In the genomic region with DNA sequence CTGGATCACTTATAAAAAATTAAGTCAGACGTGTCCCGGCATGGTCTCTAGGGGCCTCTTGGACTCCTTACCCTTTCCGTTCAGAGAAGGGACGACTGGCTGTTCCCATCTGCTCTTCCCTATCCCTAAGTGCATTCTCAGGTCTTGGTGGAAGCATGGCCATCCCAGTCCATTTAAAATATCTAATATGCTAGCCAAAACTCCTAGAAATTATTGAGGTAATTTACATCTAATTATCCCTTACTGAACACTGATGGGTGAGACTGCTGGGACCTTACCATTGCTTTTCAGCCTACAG, we compare ENCODE assay signal across 34 mouse cellular contexts. TPM values are rescaled to one million over a fixed set of nuclear protein-coding genes. Genes with fewer than 3 reads are reported as not detected.
DNase-seq lines count a peak whose midpoint lies in the region; ATAC-seq lines count a peak whose summit lies in the region.
"Had no signal": no experiment of that assay in that cellular context is flagged by ENCODE, and none has a peak within 500 bp of the region (broad histone marks: within the 10 kb centered on the region; RNA-seq: fewer than 3 reads in every experiment).

No protein-coding gene starts in this region.

- DNase-seq in cerebellum, adult 9-10 months: peak; percentile 68
- no peak for DNase-seq in cerebellum, postnatal 14 days
- DNase-seq in neural tube, embryonic 10.5 days (ENCODE audit: extremely low spot score, low spot score): no peak
- no peak for DNase-seq in embryo, embryonic 10 days (ENCODE audit: low spot score)
- no peak for DNase-seq in urinary bladder, postnatal 14 days (ENCODE audit: low spot score)
- DNase-seq: adrenal gland, postnatal 10 days; forebrain, postnatal 0 days; gastrocnemius, postnatal 10 days; heart, postnatal 14 days; kidney, adult 9 months; kidney, postnatal 10 days; layer of hippocampus, postnatal 36 days; left cerebral cortex, postnatal 4 days; liver, postnatal 0 days; lung, postnatal 4 days; right cerebral cortex, adult 18-20 months; spleen, adult 18-20 months; thymus, postnatal 14 days had no signal

- no peak for ATAC-seq in neural tube, embryonic 12.5 days (ENCODE audit: low FRiP score, low read depth)
- ATAC-seq in midbrain, embryonic 15.5 days (replicated peaks): no peak
- no peak for ATAC-seq in neural tube, embryonic 15.5 days (ENCODE audit: low FRiP score)
- ATAC-seq: forebrain, postnatal 0 days; intestine, postnatal 0 days; liver, embryonic 12.5 days; liver, postnatal 0 days; Patski had no signal

- no peak overlapping the region for H3K4me3 ChIP-seq in neural tube, embryonic 12.5 days
- no peak overlapping the region for H3K4me3 ChIP-seq in midbrain, embryonic 15.5 days
- H3K4me3 ChIP-seq in neural tube, embryonic 15.5 days (replicated peaks): no peak overlapping the region
- H3K4me3 ChIP-seq: forebrain, embryonic 12.5 days; liver, embryonic 12.5 days; megakaryocyte, embryonic 14.5 days had no signal

- H3K4me1 ChIP-seq in neural tube, embryonic 12.5 days: peaks cover 22% of the 10 kb centered on the region
- H3K4me1 ChIP-seq in midbrain, embryonic 15.5 days: peaks cover 38% of the 10 kb centered on the region
- H3K4me1 ChIP-seq in neural tube, embryonic 15.5 days: peaks cover 47% of the 10 kb centered on the region

- peaks cover 26% of the 10 kb centered on the region for H3K27me3 ChIP-seq in neural tube, embryonic 12.5 days (replicated peaks)
- peaks cover 7% of the 10 kb centered on the region for H3K27me3 ChIP-seq in midbrain, embryonic 15.5 days (replicated peaks)
- peaks cover 16% of the 10 kb centered on the region for H3K27me3 ChIP-seq in neural tube, embryonic 15.5 days (replicated peaks)

- peak overlapping the region; percentile 72; the same call in 1 of the 2 replicates for H3K4me2 ChIP-seq in neural tube, embryonic 12.5 days (replicated peaks)
- H3K4me2 ChIP-seq in midbrain, embryonic 15.5 days: peak overlapping the region; percentile 63; the same call in 1 of the 2 replicates
- peak overlapping the region; percentile 83 for H3K4me2 ChIP-seq in neural tube, embryonic 15.5 days
- H3K4me2 ChIP-seq: forebrain, embryonic 12.5 days; liver, embryonic 12.5 days had no signal

- H3K36me3 ChIP-seq in neural tube, embryonic 12.5 days: no peaks in the 10 kb centered on the region
- H3K36me3 ChIP-seq in midbrain, embryonic 15.5 days (replicated peaks): no peaks in the 10 kb centered on the region
- no peaks in the 10 kb centered on the region for H3K36me3 ChIP-seq in neural tube, embryonic 15.5 days
- H3K36me3 ChIP-seq: forebrain, embryonic 12.5 days; liver, embryonic 12.5 days had no signal

- H3K27ac ChIP-seq in neural tube, embryonic 12.5 days: no peak overlapping the region
- H3K27ac ChIP-seq in midbrain, embryonic 15.5 days: no peak overlapping the region
- no peak overlapping the region for H3K27ac ChIP-seq in neural tube, embryonic 15.5 days (replicated peaks)
- H3K27ac ChIP-seq: forebrain, embryonic 12.5 days; liver, embryonic 12.5 days had no signal

- H3K9ac ChIP-seq in neural tube, embryonic 12.5 days: no peak overlapping the region
- no peak overlapping the region for H3K9ac ChIP-seq in midbrain, embryonic 15.5 days
- no peak overlapping the region; the same call in 1 of the 2 replicates for H3K9ac ChIP-seq in neural tube, embryonic 15.5 days (replicated peaks)
- H3K9ac ChIP-seq: forebrain, embryonic 12.5 days; forebrain, postnatal 0 days; liver, embryonic 12.5 days; liver, postnatal 0 days had no signal

- 62% methylated on average over 4 of the region's 4 CpGs for WGBS in neural tube, embryonic 12.5 days
- WGBS in midbrain, embryonic 15.5 days: 51% methylated on average over 4 of the region's 4 CpGs
- 35% methylated on average over 4 of the region's 4 CpGs for WGBS in neural tube, embryonic 15.5 days

- no peaks in the 10 kb centered on the region for H3K9me3 ChIP-seq in neural tube, embryonic 12.5 days
- H3K9me3 ChIP-seq in midbrain, embryonic 15.5 days: no peaks in the 10 kb centered on the region
- no peaks in the 10 kb centered on the region for H3K9me3 ChIP-seq in neural tube, embryonic 15.5 days (replicated peaks)
- H3K9me3 ChIP-seq: forebrain, embryonic 12.5 days; liver, embryonic 12.5 days; megakaryocyte, embryonic 14.5 days had no signal

RNA-seq across cellular contexts. Expression of a gene that starts 2.5 kb away (rescaled TPM):
- polyA plus RNA-seq in neural tube, embryonic 12.5 days (2016; fragmentation: Nextera tagmentation; extraction: Ambion mirVana): 7.3 and 8.8 TPM in 2 replicates
- 19.3 and 21.6 TPM in 2 replicates for polyA plus RNA-seq in midbrain, embryonic 15.5 days (2015; fragmentation: Nextera tagmentation; extraction: Ambion mirVana)
- polyA plus RNA-seq in neural tube, embryonic 15.5 days (2015; fragmentation: Nextera tagmentation; extraction: Ambion mirVana): 13.6 and 16.2 TPM in 2 replicates
- polyA plus RNA-seq: heart, embryonic 14.5 days; liver, postnatal 0 days had no signal

RNA-seq across cellular contexts. Expression of a gene that starts 26.7 kb away (rescaled TPM):
- polyA plus RNA-seq in neural tube, embryonic 12.5 days (2016; fragmentation: Nextera tagmentation; extraction: Ambion mirVana): 3.8 and 4.0 TPM in 2 replicates
- 2.3 and 3.2 TPM in 2 replicates for polyA plus RNA-seq in midbrain, embryonic 15.5 days (2015; fragmentation: Nextera tagmentation; extraction: Ambion mirVana)
- polyA plus RNA-seq in neural tube, embryonic 15.5 days (2015; fragmentation: Nextera tagmentation; extraction: Ambion mirVana): 4.2 and 5.0 TPM in 2 replicates

RNA-seq across cellular contexts. Expression of a gene that starts 41.6 kb away (rescaled TPM):
- polyA plus RNA-seq in neural tube, embryonic 12.5 days (2016; fragmentation: Nextera tagmentation; extraction: Ambion mirVana): 20.8 and 23.7 TPM in 2 replicates
- 39.5 and 40.2 TPM in 2 replicates for polyA plus RNA-seq in midbrain, embryonic 15.5 days (2015; fragmentation: Nextera tagmentation; extraction: Ambion mirVana)
- 44.9 and 45.3 TPM in 2 replicates for polyA plus RNA-seq in neural tube, embryonic 15.5 days (2015; fragmentation: Nextera tagmentation; extraction: Ambion mirVana)

RNA-seq across cellular contexts. Expression of a gene that starts 42.0 kb away (rescaled TPM):
- polyA plus RNA-seq in neural tube, embryonic 12.5 days (2016; fragmentation: Nextera tagmentation; extraction: Ambion mirVana): not detected in 2 replicates
- not detected in 2 replicates for polyA plus RNA-seq in midbrain, embryonic 15.5 days (2015; fragmentation: Nextera tagmentation; extraction: Ambion mirVana)
- polyA plus RNA-seq in neural tube, embryonic 15.5 days (2015; fragmentation: Nextera tagmentation; extraction: Ambion mirVana): not detected in 2 replicates
- polyA plus RNA-seq: embryonic facial prominence, embryonic 14.5 days; forebrain, embryonic 12.5 days; forebrain, postnatal 0 days; gonadal fat pad, adult 2 months; heart, embryonic 14.5 days; intestine, postnatal 0 days; large intestine, adult 2 months; limb, embryonic 14.5 days; liver, embryonic 12.5 days; liver, postnatal 0 days; lung, embryonic 16.5 days; Patski; stomach, embryonic 16.5 days; urinary bladder, adult 2 months had no signal

RNA-seq across cellular contexts. Expression of a gene that starts 48.4 kb away (rescaled TPM):
- polyA plus RNA-seq in neural tube, embryonic 12.5 days (2016; fragmentation: Nextera tagmentation; extraction: Ambion mirVana): 37.4 and 39.6 TPM in 2 replicates
- 51.0 and 52.7 TPM in 2 replicates for polyA plus RNA-seq in midbrain, embryonic 15.5 days (2015; fragmentation: Nextera tagmentation; extraction: Ambion mirVana)
- 40.1 and 43.4 TPM in 2 replicates for polyA plus RNA-seq in neural tube, embryonic 15.5 days (2015; fragmentation: Nextera tagmentation; extraction: Ambion mirVana)
